Mouse (Mus musculus): ENCODE data around the gene Taf5.

DNA sequence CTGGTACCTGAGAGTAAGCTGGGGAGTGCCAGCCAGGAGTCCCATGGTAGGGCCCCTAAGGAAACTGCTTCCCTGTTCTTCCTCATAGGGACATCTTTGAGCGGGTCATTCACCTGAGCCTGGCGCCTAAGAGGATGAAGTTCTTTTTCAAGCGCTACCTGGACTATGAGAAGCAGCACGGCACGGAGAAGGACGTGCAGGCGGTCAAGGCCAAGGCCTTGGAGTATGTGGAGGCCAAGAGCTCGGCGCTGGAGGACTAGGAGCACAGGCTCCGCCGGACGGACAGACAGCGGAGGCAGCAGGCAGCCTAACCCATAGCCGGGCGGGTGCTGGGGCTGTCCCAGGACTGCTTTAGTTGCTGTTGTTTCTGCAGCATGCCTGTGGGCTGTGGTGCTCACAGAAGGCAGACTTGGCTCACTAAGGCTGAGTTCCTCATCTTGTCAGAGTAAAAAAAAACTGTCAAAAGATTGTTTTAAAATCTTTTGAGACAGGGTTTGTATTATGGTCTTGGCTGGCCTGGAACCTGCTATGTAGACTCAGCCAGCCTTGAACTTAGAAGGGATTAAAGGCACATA lies 63.1 kb downstream of the Taf5 start:
- no peak for TF ChIP-seq CTCF (conservative IDR thresholded peaks at IDR 0.05; ENCODE audit: insufficient read depth, insufficient read length, low read depth, low read length)
- TF ChIP-seq POLR2A (IDR thresholded peaks at IDR 0.05; ENCODE audit: low read depth, low read length) = no peak

All from kidney, adult 2 months (tissue).